Mouse (Mus musculus) MEL (cell line): ENCODE data around the gene Hmgb1. TPM values are rescaled to one million over a fixed set of nuclear protein-coding genes. Genes with fewer than 3 reads are reported as not detected.

ENCODE experiments used
- DNase-seq: peaks from one replicate; pipeline ENCODE4 v3.0.0; 2011; ENCODE audit warnings: low read depth, low spot score
- H3K27ac ChIP-seq: 2 replicates; pipeline ENCODE4 v1.5.1; 2012; ENCODE audit warnings: low read depth, mild to moderate bottlenecking, control low read depth, low read length, moderate library complexity; ENCODE audit not compliant: control insufficient read depth
- H3K27me3 ChIP-seq, 2 experiments: fragments of 150-350 bp in 1 of 2; sonication (generic) in 1 of 2; 2 replicates each; pipeline ENCODE4 v1.6.1; 2012; ENCODE audit warnings: low read length in 2 of 2, mild to moderate bottlenecking in 2 of 2, improper control_type of control experiment in 1 of 2, moderate library complexity in 1 of 2; ENCODE audit not compliant: insufficient read depth in 2 of 2, control insufficient read depth in 1 of 2
- H3K36me3 ChIP-seq, 2 experiments: 2 replicates each; pipeline ENCODE4 v1.6.1; 2012 to 2014; ENCODE audit warnings: low read length in 2 of 2, improper control_type of control experiment in 1 of 2, inconsistent platforms in 1 of 2, mild to moderate bottlenecking in 1 of 2; ENCODE audit not compliant: insufficient read depth in 2 of 2, control insufficient read depth in 1 of 2
- H3K4me1 ChIP-seq, 2 experiments: fragments of 150-350 bp in 1 of 2; sonication (generic) in 1 of 2; 2 replicates each; pipeline ENCODE4 v1.6.1; 2012; ENCODE audit warnings: low read length in 2 of 2, improper control_type of control experiment in 1 of 2, mild to moderate bottlenecking in 1 of 2; ENCODE audit not compliant: insufficient read depth in 2 of 2, control insufficient read depth in 1 of 2
- H3K4me3 ChIP-seq, 2 experiments: fragments of 150-350 bp in 1 of 2; sonication (generic) in 1 of 2; 2 replicates each; pipeline ENCODE4 v1.5.1; 2012; ENCODE audit warnings: low read depth in 2 of 2, low read length in 2 of 2, mild to moderate bottlenecking in 2 of 2, moderate library complexity in 2 of 2, control low read depth in 1 of 2, improper control_type of control experiment in 1 of 2; ENCODE audit not compliant: control insufficient read depth in 1 of 2, insufficient read depth in 1 of 2
- H3K79me2 ChIP-seq: 2 replicates; pipeline ENCODE4 v1.6.1; 2012; ENCODE audit warnings: mild to moderate bottlenecking, low read length, moderate library complexity; ENCODE audit not compliant: control insufficient read depth, poor library complexity, insufficient read depth
- H3K9ac ChIP-seq: 2 replicates; pipeline ENCODE4 v1.6.1; 2012; ENCODE audit warnings: low read depth, mild to moderate bottlenecking, control low read depth, low read length, moderate library complexity; ENCODE audit not compliant: control insufficient read depth, poor library complexity, severe bottlenecking
- H3K9me3 ChIP-seq: fragments of 150-350 bp; sonication (generic); replicated peaks from 2 replicates; pipeline ENCODE4 v1.6.1; 2012; ENCODE audit warnings: mild to moderate bottlenecking, low read length, improper control_type of control experiment, moderate library complexity; ENCODE audit not compliant: insufficient read depth
- BHLHE40 ChIP-seq: IDR thresholded peaks from 2 replicates; pipeline ENCODE4 v1.6.1; 2012; ENCODE audit warnings: low read depth, mild to moderate bottlenecking, inconsistent platforms, low read length, improper control_type of control experiment, borderline replicate concordance
- CHD1 ChIP-seq: IDR thresholded peaks from 2 replicates; pipeline ENCODE4 v1.6.1; 2012; ENCODE audit warnings: low read depth, mild to moderate bottlenecking, inconsistent platforms, low read length, improper control_type of control experiment
- E2F4 ChIP-seq: IDR thresholded peaks from 2 replicates; pipeline ENCODE4 v1.6.1; 2011; ENCODE audit warnings: low read depth, low read length, improper control_type of control experiment, borderline replicate concordance
- ETS1 ChIP-seq: IDR thresholded peaks from 2 replicates; pipeline ENCODE4 v1.6.1; 2012; ENCODE audit warnings: low read depth, mild to moderate bottlenecking, inconsistent platforms, low read length, improper control_type of control experiment, moderate library complexity
- GABPA ChIP-seq: IDR thresholded peaks from 2 replicates; pipeline ENCODE4 v1.6.1; 2012; ENCODE audit warnings: low read depth, mild to moderate bottlenecking, inconsistent platforms, low read length, improper control_type of control experiment, moderate library complexity
- GATA1 ChIP-seq: IDR thresholded peaks from 2 replicates; pipeline ENCODE4 v1.6.1; 2011; ENCODE audit warnings: low read depth, low read length, improper control_type of control experiment
- HCFC1 ChIP-seq: IDR thresholded peaks from 2 replicates; pipeline ENCODE4 v1.6.1; 2012; ENCODE audit warnings: low read depth, mild to moderate bottlenecking, inconsistent platforms, low read length, improper control_type of control experiment, moderate library complexity
- JUND ChIP-seq: IDR thresholded peaks from 2 replicates; pipeline ENCODE4 v1.6.1; 2011; ENCODE audit warnings: low read depth, mild to moderate bottlenecking, improper control_type of control experiment, low read length
- KAT2A ChIP-seq: conservative IDR thresholded peaks from 2 replicates; pipeline ENCODE4 v1.6.1; 2012; ENCODE audit warnings: low read depth, low read length, improper control_type of control experiment, inconsistent platforms
- MAFK ChIP-seq: IDR thresholded peaks from 2 replicates; pipeline ENCODE4 v1.6.1; 2011; ENCODE audit warnings: low read depth, mild to moderate bottlenecking, low read length, improper control_type of control experiment, borderline replicate concordance
- MAZ ChIP-seq: IDR thresholded peaks from 2 replicates; pipeline ENCODE4 v1.6.1; 2012; ENCODE audit warnings: low read depth, mild to moderate bottlenecking, inconsistent platforms, low read length, improper control_type of control experiment
- MEF2A ChIP-seq: IDR thresholded peaks from 2 replicates; pipeline ENCODE4 v1.6.1; 2014; ENCODE audit warnings: low read depth, mild to moderate bottlenecking, inconsistent platforms, low read length, improper control_type of control experiment; ENCODE audit not compliant: poor library complexity, insufficient replicate concordance, severe bottlenecking; ENCODE audit errors: extremely low read depth
- MXI1 ChIP-seq: IDR thresholded peaks from 2 replicates; pipeline ENCODE4 v1.6.1; 2011; ENCODE audit warnings: mild to moderate bottlenecking, low read depth, low read length, improper control_type of control experiment
- MYC ChIP-seq: IDR thresholded peaks from 2 replicates; pipeline ENCODE4 v1.6.1; 2011; ENCODE audit warnings: low read depth, mild to moderate bottlenecking, low read length, improper control_type of control experiment, moderate library complexity
- NELFE ChIP-seq: IDR thresholded peaks from 2 replicates; pipeline ENCODE4 v1.6.1; 2011; ENCODE audit warnings: low read depth, low read length, improper control_type of control experiment
- NRF1 ChIP-seq: IDR thresholded peaks from 2 replicates; pipeline ENCODE4 v1.6.1; 2014; ENCODE audit warnings: low read depth, mild to moderate bottlenecking, inconsistent platforms, low read length, improper control_type of control experiment, moderate library complexity; ENCODE audit not compliant: poor library complexity, insufficient read depth, severe bottlenecking
- POLR2A ChIP-seq, 2 experiments: IDR thresholded peaks; 2 replicates each; pipeline ENCODE4 v1.6.1; 2011 to 2012; ENCODE audit warnings: low read length in 2 of 2, mild to moderate bottlenecking in 2 of 2, control low read depth in 1 of 2, improper control_type of control experiment in 1 of 2, low read depth in 1 of 2, moderate library complexity in 1 of 2; ENCODE audit not compliant: control insufficient read depth in 1 of 2, insufficient read depth in 1 of 2, poor library complexity in 1 of 2
- POLR2AphosphoS5 ChIP-seq: IDR thresholded peaks from 2 replicates; pipeline ENCODE4 v1.6.1; 2012; ENCODE audit warnings: low read depth, borderline replicate concordance, mild to moderate bottlenecking, inconsistent platforms, low read length, moderate library complexity, mixed read lengths
- SIN3A ChIP-seq: IDR thresholded peaks from 2 replicates; pipeline ENCODE4 v1.6.1; 2012; ENCODE audit warnings: low read length, improper control_type of control experiment, inconsistent platforms
- SMC3 ChIP-seq: IDR thresholded peaks from 2 replicates; pipeline ENCODE4 v1.6.1; 2011; ENCODE audit warnings: low read depth, low read length, improper control_type of control experiment
- UBTF ChIP-seq: IDR thresholded peaks from 2 replicates; pipeline ENCODE4 v1.6.1; 2012; ENCODE audit warnings: low read depth, mild to moderate bottlenecking, inconsistent platforms, low read length, improper control_type of control experiment, moderate library complexity, borderline replicate concordance; ENCODE audit not compliant: insufficient read depth
- USF2 ChIP-seq, 2 experiments: IDR thresholded peaks; 2 replicates each; pipeline ENCODE4 v1.6.1; 2011 to 2012; ENCODE audit warnings: improper control_type of control experiment in 2 of 2, low read length in 2 of 2, borderline replicate concordance in 1 of 2, inconsistent platforms in 1 of 2, low read depth in 1 of 2, mild to moderate bottlenecking in 1 of 2; ENCODE audit not compliant: insufficient read depth in 1 of 2
- ZC3H11A ChIP-seq: IDR thresholded peaks from 2 replicates; pipeline ENCODE4 v1.6.1; 2012; ENCODE audit warnings: low read depth, mild to moderate bottlenecking, inconsistent platforms, low read length, improper control_type of control experiment
- ZKSCAN1 ChIP-seq: IDR thresholded peaks from 2 replicates; pipeline ENCODE4 v1.6.1; 2012; ENCODE audit warnings: low read depth, mild to moderate bottlenecking, inconsistent platforms, low read length, improper control_type of control experiment, moderate library complexity
- ZMIZ1 ChIP-seq: IDR thresholded peaks from 2 replicates; pipeline ENCODE4 v1.6.1; 2012; ENCODE audit warnings: low read depth, mild to moderate bottlenecking, inconsistent platforms, low read length, improper control_type of control experiment, moderate library complexity
- ZNF384 ChIP-seq: IDR thresholded peaks from 2 replicates; pipeline ENCODE4 v1.6.1; 2012; ENCODE audit warnings: low read depth, mild to moderate bottlenecking, inconsistent platforms, low read length, improper control_type of control experiment
- polyA plus RNA-seq, 2 experiments: library from polyadenylated mRNA; stranded (reverse) in 1 of 2; unstranded in 1 of 2; fragments of >175 nt in 1 of 2; fragments of >200 nt in 1 of 2; gene quantifications; 2 replicates each; pipeline versions ENCODE4 v1.2.1 to v1.2.4; 2012; ENCODE audit warnings: low replicate concordance in 2 of 2, low read depth in 1 of 2; ENCODE audit not compliant: insufficient read length in 2 of 2, insufficient read depth in 1 of 2, missing spikeins in 1 of 2
- total RNA-seq: library from RNA; depleted of rRNA; stranded (reverse); fragments of 300-350 nt; gene quantifications from 2 replicates; pipeline ENCODE4 v1.2.3, GENCODE M21; 2012

Hmgb1 gene
- total and polyA plus RNA-seq, 3 experiments: 600 to 678 TPM; not detected in 1

GRCm38 (mm10) chr5:149217524-149218357, 33.5 kb upstream of the Hmgb1 start (continued):
- TF ChIP-seq HCFC1 (no peak), GABPA (no peak), MYC (no peak), MAFK (0 out of 2 replicates have a peak, but pooled peaks have one; percentile 22), MEF2A (no peak), NRF1 (no peak), SMC3 (no peak), BHLHE40 (no peak), MAZ (peak; percentile 83), ZMIZ1 (0 out of 2 replicates have a peak, but pooled peaks have one; percentile 57), GATA1 (peak; percentile 67), POLR2A (IDR thresholded peaks at IDR 0.05; ENCODE audit: control insufficient read depth in 1 of 2, insufficient read depth in 1 of 2, low read depth in 1 of 2, low read length in 2 of 2, poor library complexity in 1 of 2) (peak in 1 of 2 experiments; percentile 33; a peak in 1 of 4 replicates), CHD1 (no peak), UBTF (no peak)

- Histone ChIP-seq H3K4me3 (no peak overlapping the region), H3K9me3 (no peaks in the 10 kb centered on the region), H3K79me2 (no peaks in the 10 kb centered on the region), H3K27ac (no peak overlapping the region), H3K4me1 (peaks cover 13 to 26% of the 10 kb centered on the region in 2 experiments), H3K27me3 (no peaks in the 10 kb centered on the region), H3K36me3 (peaks cover 26 to 28% of the 10 kb centered on the region in 2 experiments), H3K9ac (no peak overlapping the region)
- DNase-seq: no peak
- TF ChIP-seq POLR2AphosphoS5 (peak; percentile 21; the same call in 1 of the 2 replicates), MEF2A (no peak)
Measured at GRCm38 (mm10) chr5:149215540-149215939, 31.3 kb upstream of the Hmgb1 start.

GRCm38 (mm10) chr5:149212806-149213205, 28.5 kb upstream of the Hmgb1 start:
- no peaks in the 10 kb centered on the region for H3K9me3 ChIP-seq
- peaks cover under 1 to 49% of the 10 kb centered on the region in 2 experiments; a peak in 3 of 4 replicates for H3K36me3 ChIP-seq
- H3K27ac ChIP-seq: no peak overlapping the region
- no peaks in the 10 kb centered on the region for H3K27me3 ChIP-seq
- no peak overlapping the region for H3K4me3 ChIP-seq
- peaks cover 0 to 5% of the 10 kb centered on the region in 2 experiments; a peak in 2 of 4 replicates for H3K4me1 ChIP-seq
- no peak for DNase-seq
- no peak overlapping the region for H3K9ac ChIP-seq
- no peaks in the 10 kb centered on the region for H3K79me2 ChIP-seq
- no peak for TF ChIP-seq ZC3H11A
- no peak for TF ChIP-seq E2F4
- no peak for TF ChIP-seq HCFC1
- TF ChIP-seq UBTF: no peak
- TF ChIP-seq ZNF384: no peak
- TF ChIP-seq GABPA: no peak
- TF ChIP-seq MXI1: no peak
- TF ChIP-seq ZKSCAN1: no peak
- TF ChIP-seq USF2 (IDR thresholded peaks at IDR 0.05; ENCODE audit: borderline replicate concordance in 1 of 2, insufficient read depth in 1 of 2, low read depth in 1 of 2, low read length in 2 of 2): no peak
- no peak for TF ChIP-seq POLR2AphosphoS5
- TF ChIP-seq ETS1: no peak
- TF ChIP-seq GATA1: no peak
- no peak for TF ChIP-seq NELFE
- no peak for TF ChIP-seq KAT2A
- no peak for TF ChIP-seq ZMIZ1
- no peak for TF ChIP-seq SIN3A
- no peak for TF ChIP-seq JUND
